Mouse (Mus musculus) liver, postnatal 0 days (tissue): ENCODE measurements around the gene Trafd1. TPM values are rescaled to one million over a fixed set of nuclear protein-coding genes. Genes with fewer than 3 reads are reported as not detected.

ENCODE experiments used
- ATAC-seq: fragments of 200-750 bp; cut with Nextera tagmentation; 2 replicates; pipeline ENCODE4 v1.8.0; 2017; ENCODE audit warnings: mild to moderate bottlenecking, moderate library complexity
- DNase-seq: peaks from one replicate; pipeline ENCODE4 v3.0.0-alpha.2; 2016
- H3K27ac ChIP-seq: fragments of 300-500 bp; sonication (generic); 2 replicates; pipeline ENCODE4 v1.5.1; 2014; ENCODE audit warnings: antibody characterized with exemption, moderate library complexity, mild to moderate bottlenecking, low read depth
- H3K27me3 ChIP-seq: fragments of 300-500 bp; sonication (generic); 2 replicates; pipeline ENCODE4 v1.6.1; 2014; ENCODE audit warnings: low read length, control low read depth, mixed read lengths; ENCODE audit not compliant: insufficient read depth
- H3K36me3 ChIP-seq: fragments of 300-500 bp; sonication (generic); replicated peaks from 2 replicates; pipeline ENCODE4 v1.6.1; 2014; ENCODE audit warnings: mild to moderate bottlenecking, control low read depth, low read length, moderate library complexity, mixed read lengths; ENCODE audit not compliant: insufficient read depth
- H3K4me1 ChIP-seq: fragments of 300-500 bp; sonication (generic); 2 replicates; pipeline ENCODE4 v1.6.1; 2014; ENCODE audit warnings: antibody characterized with exemption, mild to moderate bottlenecking, control low read depth; ENCODE audit not compliant: insufficient read depth
- H3K4me2 ChIP-seq: fragments of 300-500 bp; sonication (generic); 2 replicates; pipeline ENCODE4 v1.6.1; 2014; ENCODE audit warnings: low read depth, mild to moderate bottlenecking, low read length, moderate library complexity, mixed read lengths
- H3K4me3 ChIP-seq: fragments of 300-500 bp; sonication (generic); 2 replicates; pipeline ENCODE4 v1.5.1; 2014; ENCODE audit warnings: low read depth, low read length
- H3K9ac ChIP-seq: fragments of 300-500 bp; sonication (generic); replicated peaks from 2 replicates; pipeline ENCODE4 v1.6.1; 2014; ENCODE audit warnings: mild to moderate bottlenecking, moderate library complexity
- H3K9me3 ChIP-seq: fragments of 300-500 bp; sonication (generic); 2 replicates; pipeline ENCODE4 v1.6.1; 2016; ENCODE audit warnings: mild to moderate bottlenecking, control low read depth, low read length, mixed read lengths
- CTCF ChIP-seq: sonication (generic); IDR thresholded peaks from 2 replicates; pipeline ENCODE4 v1.5.1; 2016; ENCODE audit warnings: antibody characterized with exemption, low read depth
- EP300 ChIP-seq: IDR thresholded peaks from 2 replicates; pipeline ENCODE4 v1.6.1; 2016; ENCODE audit warnings: antibody characterized with exemption, low read depth, mild to moderate bottlenecking
- WGBS: fragments of 180-500 bp; shearing (Covaris S2); extraction: QIAGEN DNeasy Blood & Tissue Kit; methylation state at CpG from one replicate; pipeline ENCODE4 v1.1.7; 2014; ENCODE audit not compliant: insufficient replicate concordance; 5-methylcytosine and 5-hydroxymethylcytosine counted together
- polyA plus RNA-seq: library from polyadenylated mRNA; unstranded; fragments of >200 nt; fragmentation: Nextera tagmentation; extraction: Ambion mirVana; gene quantifications from 2 replicates; pipeline ENCODE4 v1.2.1, GENCODE M21; 2015

Gene Trafd1
- 28.6 and 30.6 TPM in 2 replicates for polyA plus RNA-seq

- DNase-seq: peak; percentile 96
- no peaks in the 10 kb centered on the region for H3K27me3 ChIP-seq
- H3K4me1 ChIP-seq: peaks cover 13% of the 10 kb centered on the region
- peak within 1 kb of the TSS; percentile 93 for H3K27ac ChIP-seq
- H3K36me3 ChIP-seq: peaks cover 23% of the 10 kb centered on the region
- WGBS: 1% methylated on average over 32 of the region's 45 CpGs
- TF ChIP-seq EP300 (no peak), CTCF (no peak)
- peak within 1 kb of the TSS; percentile 65 for H3K4me3 ChIP-seq
- no peaks in the 10 kb centered on the region for H3K9me3 ChIP-seq
- ATAC-seq: peak; percentile 91
- H3K4me2 ChIP-seq: peak within 1 kb of the TSS; percentile 79
- H3K9ac ChIP-seq: peak within 1 kb of the TSS; percentile 76
These were observed at the start of gene Trafd1 for GRCm38 (mm10) chr5:121385461-121386119. Trafd1 (minus strand) TSS chr5:121385632.

- Histone ChIP-seq H3K4me1 (no peaks in the 10 kb centered on the region), H3K9ac (no peak overlapping the region), H3K27me3 (no peaks in the 10 kb centered on the region), H3K27ac (no peak overlapping the region), H3K9me3 (no peaks in the 10 kb centered on the region), H3K4me3 (no peak overlapping the region), H3K36me3 (peaks cover 93% of the 10 kb centered on the region), H3K4me2 (no peak overlapping the region)
- DNase-seq (no peak), ATAC-seq (no peak)
- TF ChIP-seq EP300 (no peak), CTCF (no peak)
- WGBS: 86% methylated on average over 3 of the region's 3 CpGs
These were observed 43.5 kb upstream of the Trafd1 start for GRCm38 (mm10) chr5:121428954-121429353.

GRCm38 (mm10) chr5:121423297-121423696, 37.9 kb upstream of the Trafd1 start:
- WGBS: 91% methylated on average over 10 of the region's 10 CpGs
- Histone ChIP-seq H3K9me3 (no peaks in the 10 kb centered on the region), H3K27ac (no peak overlapping the region), H3K36me3 (peaks cover 81% of the 10 kb centered on the region), H3K4me2 (no peak overlapping the region), H3K27me3 (no peaks in the 10 kb centered on the region), H3K4me1 (no peaks in the 10 kb centered on the region), H3K4me3 (no peak overlapping the region), H3K9ac (no peak overlapping the region)
- ATAC-seq: no peak
- DNase-seq: no peak
- no peak for TF ChIP-seq EP300
- no peak for TF ChIP-seq CTCF

GRCm38 (mm10) chr5:121422787-121423186, 37.4 kb upstream of the Trafd1 start:
- H3K9me3 ChIP-seq: no peaks in the 10 kb centered on the region
- peaks cover 82% of the 10 kb centered on the region for H3K36me3 ChIP-seq
- H3K4me2 ChIP-seq: no peak overlapping the region
- no peaks in the 10 kb centered on the region for H3K27me3 ChIP-seq
- H3K9ac ChIP-seq: no peak overlapping the region
- no peaks in the 10 kb centered on the region for H3K4me1 ChIP-seq
- no peak for TF ChIP-seq EP300
- TF ChIP-seq CTCF: no peak
- ATAC-seq (no peak), DNase-seq (no peak)
- no peak overlapping the region for H3K4me3 ChIP-seq
- 86% methylated on average over 6 of the region's 6 CpGs for WGBS
- no peak overlapping the region for H3K27ac ChIP-seq

- Histone ChIP-seq H3K9ac (no peak overlapping the region), H3K4me1 (no peaks in the 10 kb centered on the region), H3K27ac (no peak overlapping the region), H3K36me3 (peaks cover 82% of the 10 kb centered on the region), H3K4me2 (no peak overlapping the region), H3K4me3 (no peak overlapping the region), H3K9me3 (no peaks in the 10 kb centered on the region), H3K27me3 (no peaks in the 10 kb centered on the region)
- TF ChIP-seq EP300 (no peak), CTCF (no peak)
- 87% methylated on average over 9 of the region's 9 CpGs for WGBS
- DNase-seq (no peak), ATAC-seq (no peak)
These were observed 35.3 kb upstream of the Trafd1 start for GRCm38 (mm10) chr5:121420721-121421120.

GRCm38 (mm10) chr5:121410975-121411374, 25.5 kb upstream of the Trafd1 start:
- Histone ChIP-seq H3K4me3 (no peak overlapping the region), H3K36me3 (peaks cover 68% of the 10 kb centered on the region)
- WGBS: 86% methylated on average over 4 of the region's 4 CpGs

More at GRCm38 (mm10) chr5:121410975-121411374, 25.5 kb upstream of the Trafd1 start:
- no peak overlapping the region for H3K4me2 ChIP-seq
- TF ChIP-seq CTCF (no peak), EP300 (no peak)
- no peak for ATAC-seq
- H3K27ac ChIP-seq: no peak overlapping the region
- no peaks in the 10 kb centered on the region for H3K27me3 ChIP-seq
- no peaks in the 10 kb centered on the region for H3K9me3 ChIP-seq
- H3K4me1 ChIP-seq: peaks cover 4% of the 10 kb centered on the region; the same call in 1 of the 2 replicates
- H3K9ac ChIP-seq: no peak overlapping the region
- DNase-seq: no peak
